In the genomic region with DNA sequence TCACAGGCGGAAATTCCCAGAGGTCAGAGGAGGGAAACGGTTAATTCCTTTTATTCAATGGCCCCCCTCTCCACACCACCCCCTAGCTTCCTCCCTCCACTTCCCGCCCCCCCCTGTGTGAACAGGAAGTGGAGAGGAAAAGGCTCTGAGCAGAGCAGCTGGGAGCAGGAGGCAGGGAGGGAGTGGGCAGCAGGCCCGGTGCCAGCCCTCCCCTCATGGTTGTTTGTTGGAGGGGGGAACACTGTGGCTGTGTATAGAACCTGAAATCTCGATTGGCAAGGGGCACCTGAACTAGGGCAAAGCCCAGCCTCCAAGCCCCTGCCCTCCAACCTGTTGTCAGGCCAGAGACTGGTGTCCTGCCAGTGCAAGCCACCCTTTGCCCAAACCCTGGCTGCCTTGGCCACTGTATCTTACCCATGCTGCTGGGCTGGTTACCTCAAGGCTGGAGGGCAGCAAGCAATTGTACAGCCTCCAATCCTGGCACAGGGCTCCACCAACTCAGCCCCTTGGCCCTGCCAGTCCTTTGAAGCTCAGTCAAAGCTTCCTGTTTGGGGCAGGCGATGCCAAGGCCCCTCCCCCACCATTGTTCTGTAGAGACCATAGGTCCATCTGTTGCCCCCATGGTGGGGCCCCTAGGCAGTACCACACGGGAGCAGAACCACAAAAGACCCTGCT, we compare ENCODE assay signal across 9 mouse cellular contexts. TPM values are rescaled to one million over a fixed set of nuclear protein-coding genes. Genes with fewer than 3 reads are reported as not detected.
DNase-seq lines count a peak whose midpoint lies in the region; ATAC-seq lines count a peak whose summit lies in the region.
"Had no signal": no experiment of that assay in that cellular context is flagged by ENCODE, and none has a peak within 500 bp of the region (broad histone marks: within the 10 kb centered on the region; RNA-seq: fewer than 3 reads in every experiment).

No protein-coding gene starts in this region.

- H3K27ac ChIP-seq in embryonic facial prominence, embryonic 12.5 days = no peak overlapping the region
- peak overlapping the region; percentile 54 for H3K27ac ChIP-seq in hindbrain, embryonic 11.5 days (ENCODE audit: low read depth, low read length)
- peak overlapping the region; percentile 50; the same call in 1 of the 2 replicates for H3K27ac ChIP-seq in limb, embryonic 12.5 days
- no peak overlapping the region; the same call in 1 of the 2 replicates for H3K27ac ChIP-seq in midbrain, embryonic 16.5 days (ENCODE audit: low read length)

- no peak overlapping the region for H3K4me3 ChIP-seq in embryonic facial prominence, embryonic 12.5 days
- no peak overlapping the region for H3K4me3 ChIP-seq in hindbrain, embryonic 11.5 days (ENCODE audit: low read depth, low read length)
- no peak overlapping the region for H3K4me3 ChIP-seq in limb, embryonic 12.5 days (replicated peaks)
- no peak overlapping the region for H3K4me3 ChIP-seq in midbrain, embryonic 16.5 days (ENCODE audit: low read depth, low read length)

- H3K4me1 ChIP-seq in embryonic facial prominence, embryonic 12.5 days = peaks cover 16% of the 10 kb centered on the region
- 0 out of 2 replicates have a peak, but pooled peaks cover 9% of the 10 kb centered on the region for H3K4me1 ChIP-seq in hindbrain, embryonic 11.5 days (replicated peaks; ENCODE audit: control insufficient read depth, insufficient read depth, low read length)
- peaks cover 34% of the 10 kb centered on the region for H3K4me1 ChIP-seq in limb, embryonic 12.5 days (replicated peaks)
- H3K4me1 ChIP-seq in midbrain, embryonic 16.5 days (ENCODE audit: control insufficient read depth, insufficient read depth, low read length) = peaks cover 3% of the 10 kb centered on the region

- 45% methylated on average over 7 of the region's 7 CpGs for WGBS in embryonic facial prominence, embryonic 12.5 days
- WGBS in hindbrain, embryonic 11.5 days = 37% methylated on average over 6 of the region's 7 CpGs
- WGBS in limb, embryonic 12.5 days = 47% methylated on average over 7 of the region's 7 CpGs
- WGBS in midbrain, embryonic 16.5 days = 42% methylated on average over 6 of the region's 7 CpGs

- H3K4me2 ChIP-seq in embryonic facial prominence, embryonic 12.5 days (replicated peaks) = no peak overlapping the region
- H3K4me2 ChIP-seq in hindbrain, embryonic 11.5 days (replicated peaks; ENCODE audit: low read depth, low read length) = no peak overlapping the region
- H3K4me2 ChIP-seq in limb, embryonic 12.5 days = no peak overlapping the region
- no peak overlapping the region for H3K4me2 ChIP-seq in midbrain, embryonic 16.5 days (ENCODE audit: low read length)

- H3K9ac ChIP-seq in embryonic facial prominence, embryonic 12.5 days = no peak overlapping the region; the same call in 1 of the 2 replicates
- no peak overlapping the region for H3K9ac ChIP-seq in hindbrain, embryonic 11.5 days (ENCODE audit: low read depth, low read length)
- H3K9ac ChIP-seq in limb, embryonic 12.5 days (replicated peaks) = peak overlapping the region; percentile 24; the same call in 1 of the 2 replicates
- no peak overlapping the region for H3K9ac ChIP-seq in midbrain, embryonic 16.5 days (ENCODE audit: low read depth, low read length)

- H3K9me3 ChIP-seq in embryonic facial prominence, embryonic 12.5 days = no peaks in the 10 kb centered on the region
- no peaks in the 10 kb centered on the region for H3K9me3 ChIP-seq in hindbrain, embryonic 11.5 days (ENCODE audit: control insufficient read depth, low read length)
- no peaks in the 10 kb centered on the region for H3K9me3 ChIP-seq in limb, embryonic 12.5 days
- H3K9me3 ChIP-seq in midbrain, embryonic 16.5 days (replicated peaks; ENCODE audit: control insufficient read depth, low read length, poor library complexity, severe bottlenecking) = no peaks in the 10 kb centered on the region

- H3K36me3 ChIP-seq in embryonic facial prominence, embryonic 12.5 days = peaks cover 32% of the 10 kb centered on the region
- no peaks in the 10 kb centered on the region for H3K36me3 ChIP-seq in hindbrain, embryonic 11.5 days (ENCODE audit: control insufficient read depth, insufficient read depth, low read length)
- peaks cover 39% of the 10 kb centered on the region for H3K36me3 ChIP-seq in limb, embryonic 12.5 days
- H3K36me3 ChIP-seq in midbrain, embryonic 16.5 days (ENCODE audit: control insufficient read depth, insufficient read depth, low read length) = peaks cover 9% of the 10 kb centered on the region; the same call in 1 of the 2 replicates

- H3K27me3 ChIP-seq in embryonic facial prominence, embryonic 12.5 days = no peaks in the 10 kb centered on the region
- no peaks in the 10 kb centered on the region; the same call in 1 of the 2 replicates for H3K27me3 ChIP-seq in hindbrain, embryonic 11.5 days (ENCODE audit: control insufficient read depth, insufficient read depth, low read length)
- no peaks in the 10 kb centered on the region for H3K27me3 ChIP-seq in limb, embryonic 12.5 days
- H3K27me3 ChIP-seq in midbrain, embryonic 16.5 days (ENCODE audit: control insufficient read depth, insufficient read depth, low read depth, low read length) = no peaks in the 10 kb centered on the region

- peak; percentile 60 for DNase-seq in gastrocnemius, postnatal 25 days
- DNase-seq in gastrocnemius, adult 8-10 months (ENCODE audit: low spot score in 2 of 2) = no peak
- DNase-seq in hindbrain, embryonic 11.5 days (ENCODE audit: low spot score) = no peak
- no peak for DNase-seq in urinary bladder, postnatal 36 days (ENCODE audit: low spot score in 2 of 2)
- no peak for DNase-seq in layer of hippocampus, adult 9-10 months (ENCODE audit: low spot score)

- 0 out of 2 replicates have a peak, but pooled peaks have one; percentile 1 for ATAC-seq in embryonic facial prominence, embryonic 12.5 days (ENCODE audit: insufficient number of reproducible peaks, insufficient read depth, low FRiP score, low TSS enrichment)
- peak; percentile 28; the same call in 1 of the 2 replicates for ATAC-seq in hindbrain, embryonic 11.5 days (ENCODE audit: low FRiP score)
- no peak for ATAC-seq in limb, embryonic 12.5 days (ENCODE audit: insufficient number of reproducible peaks, insufficient read depth, low FRiP score, low TSS enrichment, low read depth)
- peak; percentile 44; the same call in 1 of the 2 replicates for ATAC-seq in midbrain, embryonic 16.5 days

RNA-seq across cellular contexts. Expression of a gene that starts 12.4 kb away (rescaled TPM):
- total RNA-seq in gastrocnemius, postnatal 25 days (2021) = 1 to 10 TPM; 7.8 to 8.1 TPM
- total RNA-seq in gastrocnemius, adult 8-10 months (2022) = 10 to 100 TPM; 10.8 to 12.5 (median 11.5) TPM
- 23.8 and 23.9 TPM in 2 replicates for polyA plus RNA-seq in embryonic facial prominence, embryonic 12.5 days (2016; fragmentation: Nextera tagmentation; extraction: Ambion mirVana)
- 8.5 and 10.9 TPM in 2 replicates for polyA plus RNA-seq in hindbrain, embryonic 11.5 days (2014; fragmentation: Nextera tagmentation; extraction: Ambion mirVana)
- polyA plus RNA-seq in limb, embryonic 12.5 days (2016; fragmentation: Nextera tagmentation; extraction: Ambion mirVana) = 23.8 and 24.6 TPM in 2 replicates
- 30.2 and 31.7 TPM in 2 replicates for polyA plus RNA-seq in midbrain, embryonic 16.5 days (2015; fragmentation: Nextera tagmentation; extraction: Ambion mirVana)

RNA-seq across cellular contexts. Expression of a gene that starts 24.6 kb away (rescaled TPM):
- 1 to 10 TPM; 3.2 to 4.5 TPM for total RNA-seq in gastrocnemius, postnatal 25 days (2021)
- total RNA-seq in gastrocnemius, adult 8-10 months (2022) = 1 to 10 TPM; 3.3 to 5.8 (median 3.9) TPM
- 5.1 and 5.7 TPM in 2 replicates for polyA plus RNA-seq in embryonic facial prominence, embryonic 12.5 days (2016; fragmentation: Nextera tagmentation; extraction: Ambion mirVana)
- 2.7 and 2.9 TPM in 2 replicates for polyA plus RNA-seq in hindbrain, embryonic 11.5 days (2014; fragmentation: Nextera tagmentation; extraction: Ambion mirVana)
- 4.8 and 5.3 TPM in 2 replicates for polyA plus RNA-seq in limb, embryonic 12.5 days (2016; fragmentation: Nextera tagmentation; extraction: Ambion mirVana)
- polyA plus RNA-seq in midbrain, embryonic 16.5 days (2015; fragmentation: Nextera tagmentation; extraction: Ambion mirVana) = 4.4 and 5.0 TPM in 2 replicates
- total RNA-seq: MEL had no signal

RNA-seq across cellular contexts. Expression of a gene that starts 29.9 kb away (rescaled TPM):
- not detected for total RNA-seq in gastrocnemius, postnatal 25 days (2021)
- not detected for total RNA-seq in gastrocnemius, adult 8-10 months (2022)
- polyA plus RNA-seq in embryonic facial prominence, embryonic 12.5 days (2016; fragmentation: Nextera tagmentation; extraction: Ambion mirVana) = 5.7 and 6.9 TPM in 2 replicates
- polyA plus RNA-seq in hindbrain, embryonic 11.5 days (2014; fragmentation: Nextera tagmentation; extraction: Ambion mirVana) = 3.1 and 3.5 TPM in 2 replicates
- polyA plus RNA-seq in limb, embryonic 12.5 days (2016; fragmentation: Nextera tagmentation; extraction: Ambion mirVana) = 8.5 TPM in 2 replicates
- 47.5 and 53.8 TPM in 2 replicates for polyA plus RNA-seq in midbrain, embryonic 16.5 days (2015; fragmentation: Nextera tagmentation; extraction: Ambion mirVana)
- total RNA-seq: MEL had no signal

RNA-seq across cellular contexts. Expression of a gene that starts 50.1 kb away (rescaled TPM):
- 10 to 100 TPM; 14.2 to 69.5 TPM for total RNA-seq in gastrocnemius, postnatal 25 days (2021)
- 100 to 1,000 TPM in 1 of 4 experiments, 10 to 100 TPM in 3; 59.1 to 158 (median 73.1) TPM for total RNA-seq in gastrocnemius, adult 8-10 months (2022)
- 0.79 and 1.0 TPM in 2 replicates for polyA plus RNA-seq in embryonic facial prominence, embryonic 12.5 days (2016; fragmentation: Nextera tagmentation; extraction: Ambion mirVana)
- 0.46 and 1.4 TPM in 2 replicates for polyA plus RNA-seq in hindbrain, embryonic 11.5 days (2014; fragmentation: Nextera tagmentation; extraction: Ambion mirVana)
- 0.45 and 0.68 TPM in 2 replicates for polyA plus RNA-seq in limb, embryonic 12.5 days (2016; fragmentation: Nextera tagmentation; extraction: Ambion mirVana)
- 9.5 and 10.5 TPM in 2 replicates for polyA plus RNA-seq in midbrain, embryonic 16.5 days (2015; fragmentation: Nextera tagmentation; extraction: Ambion mirVana)

Comparison
In these comparisons a context has a peak if more than half of its experiments do, and no peak if none do; other contexts are left out.
1. H3K27ac ChIP-seq: peak in hindbrain, embryonic 11.5 days (single experiment) and limb, embryonic 12.5 days (single experiment); none in embryonic facial prominence, embryonic 12.5 days (single experiment) and midbrain, embryonic 16.5 days (single experiment).